Mouse (Mus musculus) lung, embryonic 15.5 days (tissue): ENCODE measurements around the gene Mtch1. TPM values are rescaled to one million over a fixed set of nuclear protein-coding genes. Genes with fewer than 3 reads are reported as not detected.
"Not testable (repeated sequence)": the region's sequence is repeated elsewhere in the genome, so short reads cannot be mapped to it uniquely, and the experiment has no call there.

ENCODE experiments used
- ATAC-seq: fragments of 200-750 bp; cut with Nextera tagmentation; 2 replicates; pipeline ENCODE4 v1.8.0; 2017; ENCODE audit warnings: moderate number of reproducible peaks, borderline replicate concordance; ENCODE audit not compliant: low FRiP score, low TSS enrichment; ENCODE audit errors: extremely low read depth
- H3K27ac ChIP-seq: fragments of 300-500 bp; sonication (generic); 2 replicates; pipeline ENCODE4 v1.5.1; 2015; ENCODE audit warnings: moderate library complexity, mild to moderate bottlenecking, inconsistent platforms
- H3K27me3 ChIP-seq: fragments of 300-500 bp; sonication (generic); 2 replicates; pipeline ENCODE4 v1.6.1; 2015; ENCODE audit warnings: inconsistent platforms
- H3K36me3 ChIP-seq: fragments of 300-500 bp; sonication (generic); 2 replicates; pipeline ENCODE4 v1.6.1; 2015; ENCODE audit warnings: inconsistent platforms
- H3K4me1 ChIP-seq: fragments of 300-500 bp; sonication (generic); 2 replicates; pipeline ENCODE4 v1.6.1; 2015; ENCODE audit warnings: inconsistent platforms
- H3K4me2 ChIP-seq: fragments of 300-500 bp; sonication (generic); 2 replicates; pipeline ENCODE4 v1.6.1; 2015; ENCODE audit warnings: inconsistent platforms, mild to moderate bottlenecking, moderate library complexity
- H3K4me3 ChIP-seq: fragments of 300-500 bp; sonication (generic); 2 replicates; pipeline ENCODE4 v1.5.1; 2015; ENCODE audit warnings: mild to moderate bottlenecking, inconsistent platforms
- H3K9ac ChIP-seq: fragments of 300-500 bp; sonication (generic); 2 replicates; pipeline ENCODE4 v1.6.1; 2015; ENCODE audit warnings: inconsistent platforms
- H3K9me3 ChIP-seq: fragments of 300-500 bp; sonication (generic); 2 replicates; pipeline ENCODE4 v1.6.1; 2016; ENCODE audit warnings: inconsistent platforms
- WGBS: fragments of 180-500 bp; shearing (Covaris S2); methylation state at CpG from one replicate; pipeline ENCODE4 v1.1.7; 2015; 5-methylcytosine and 5-hydroxymethylcytosine counted together
- polyA plus RNA-seq: library from polyadenylated mRNA; unstranded; fragments of >200 nt; fragmentation: Nextera tagmentation; extraction: Ambion mirVana; gene quantifications from 2 replicates; pipeline ENCODE4 v1.2.1, GENCODE M21; 2015

Mtch1 gene
- polyA plus RNA-seq, 1 experiment from 2014 or later: 343 TPM

GRCm38 (mm10) chr17:29358928-29359327 lies 11.2 kb upstream of the Mtch1 start:
- Histone ChIP-seq H3K27ac (no peak overlapping the region), H3K9me3 (no peaks in the 10 kb centered on the region), H3K4me1 (peaks cover 35% of the 10 kb centered on the region), H3K27me3 (no peaks in the 10 kb centered on the region), H3K36me3 (no peaks in the 10 kb centered on the region), H3K4me2 (no peak overlapping the region), H3K4me3 (no peak overlapping the region), H3K9ac (no peak overlapping the region)
- ATAC-seq: no peak
- 49% methylated on average over 3 of the region's 3 CpGs for WGBS

GRCm38 (mm10) chr17:29356882-29357281 lies 9.1 kb upstream of the Mtch1 start:
- Histone ChIP-seq H3K4me1 (peaks cover 35% of the 10 kb centered on the region), H3K9ac (peak overlapping the region; percentile 37; the same call in 1 of the 2 replicates), H3K27me3 (no peaks in the 10 kb centered on the region), H3K27ac (peak overlapping the region; percentile 96), H3K36me3 (no peaks in the 10 kb centered on the region), H3K4me3 (peak overlapping the region; percentile 31), H3K4me2 (peak overlapping the region; percentile 62), H3K9me3 (no peaks in the 10 kb centered on the region)
- 9% methylated on average over 9 of the region's 9 CpGs for WGBS
- peak; percentile 2; the same call in 1 of the 2 replicates for ATAC-seq

GRCm38 (mm10) chr17:29356479-29356856 lies 8.7 kb upstream of the Mtch1 start:
- ATAC-seq: peak; percentile 87
- no peaks in the 10 kb centered on the region for H3K9me3 ChIP-seq
- H3K27me3 ChIP-seq: no peaks in the 10 kb centered on the region
- H3K36me3 ChIP-seq: no peaks in the 10 kb centered on the region
- WGBS: under 1% methylated on average over 11 of the region's 11 CpGs
- peak overlapping the region; percentile 96 for H3K27ac ChIP-seq
- peak overlapping the region; percentile 37 for H3K9ac ChIP-seq
- H3K4me2 ChIP-seq: peak overlapping the region; percentile 62
- peak overlapping the region; percentile 31 for H3K4me3 ChIP-seq
- H3K4me1 ChIP-seq: peaks cover 35% of the 10 kb centered on the region

- Histone ChIP-seq H3K27ac (peak overlapping the region; percentile 96), H3K4me2 (peak overlapping the region; percentile 62), H3K9ac (peak overlapping the region; percentile 37), H3K27me3 (no peaks in the 10 kb centered on the region), H3K4me1 (peaks cover 33% of the 10 kb centered on the region), H3K36me3 (no peaks in the 10 kb centered on the region), H3K4me3 (peak overlapping the region; percentile 12; the same call in 1 of the 2 replicates), H3K9me3 (no peaks in the 10 kb centered on the region)
- ATAC-seq: peak; percentile 71
- WGBS: 7% methylated on average over 17 of the region's 17 CpGs
These were observed 8.2 kb upstream of the Mtch1 start for GRCm38 (mm10) chr17:29355841-29356478.

- peak; percentile 36 for ATAC-seq
- H3K4me3 ChIP-seq: no peak overlapping the region
- H3K9ac ChIP-seq: peak overlapping the region; percentile 37; the same call in 1 of the 2 replicates
- H3K4me2 ChIP-seq: no peak overlapping the region; the same call in 1 of the 2 replicates
- peaks cover 28% of the 10 kb centered on the region for H3K4me1 ChIP-seq
- 40% methylated on average over 5 of the region's 5 CpGs for WGBS
- no peaks in the 10 kb centered on the region for H3K27me3 ChIP-seq
- H3K9me3 ChIP-seq: no peaks in the 10 kb centered on the region
- peak overlapping the region; percentile 96 for H3K27ac ChIP-seq
- no peaks in the 10 kb centered on the region for H3K36me3 ChIP-seq
These were observed 7.7 kb upstream of the Mtch1 start for GRCm38 (mm10) chr17:29355461-29355840.

- not testable (repeated sequence) for H3K9me3 ChIP-seq, H3K36me3 ChIP-seq, ATAC-seq, H3K27ac ChIP-seq, H3K27me3 ChIP-seq, H3K4me3 ChIP-seq, H3K9ac ChIP-seq, H3K4me2 ChIP-seq
- WGBS: 76% methylated on average over 5 of the region's 5 CpGs
- H3K4me1 ChIP-seq: peaks cover 26% of the 10 kb centered on the region
These were observed 3.3 kb upstream of the Mtch1 start for GRCm38 (mm10) chr17:29351056-29351455.

- no peaks in the 10 kb centered on the region for H3K9me3 ChIP-seq
- H3K27ac ChIP-seq: peak overlapping the region; percentile 97
- no peak for ATAC-seq
- WGBS: 45% methylated on average over 2 of the region's 2 CpGs
- peaks cover 3% of the 10 kb centered on the region for H3K36me3 ChIP-seq
- H3K4me2 ChIP-seq: no peak overlapping the region
- peaks cover 24% of the 10 kb centered on the region for H3K4me1 ChIP-seq
- no peaks in the 10 kb centered on the region for H3K27me3 ChIP-seq
- no peak overlapping the region for H3K4me3 ChIP-seq
- no peak overlapping the region; the same call in 1 of the 2 replicates for H3K9ac ChIP-seq
These were observed 1.3 kb upstream of the Mtch1 start for GRCm38 (mm10) chr17:29348996-29349395.

GRCm38 (mm10) chr17:29347126-29347644 lies 549 bp downstream of the Mtch1 start:
- ATAC-seq: peak; percentile 7
- H3K4me3 ChIP-seq: peak overlapping the region; percentile 95
- H3K4me2 ChIP-seq: peak overlapping the region; percentile 76
- peaks cover 40% of the 10 kb centered on the region for H3K4me1 ChIP-seq
- peak overlapping the region; percentile 90 for H3K9ac ChIP-seq
- H3K27me3 ChIP-seq: no peaks in the 10 kb centered on the region
- no peaks in the 10 kb centered on the region for H3K9me3 ChIP-seq
- 0% methylated on average over 33 of the region's 45 CpGs for WGBS
- peak overlapping the region; percentile 97 for H3K27ac ChIP-seq
- H3K36me3 ChIP-seq: peaks cover 19% of the 10 kb centered on the region

GRCm38 (mm10) chr17:29346496-29347125 lies 1.1 kb downstream of the Mtch1 start:
- H3K27ac ChIP-seq: peak overlapping the region; percentile 97
- WGBS: 3% methylated on average over 11 of the region's 11 CpGs
- peak overlapping the region; percentile 95 for H3K4me3 ChIP-seq
- peaks cover 19% of the 10 kb centered on the region for H3K36me3 ChIP-seq
- no peaks in the 10 kb centered on the region for H3K27me3 ChIP-seq
- no peaks in the 10 kb centered on the region for H3K9me3 ChIP-seq
- peak overlapping the region; percentile 76 for H3K4me2 ChIP-seq
- ATAC-seq: no peak
- peaks cover 46% of the 10 kb centered on the region for H3K4me1 ChIP-seq
- H3K9ac ChIP-seq: peak overlapping the region; percentile 90

- H3K27me3 ChIP-seq: no peaks in the 10 kb centered on the region
- WGBS: 81% methylated on average over 12 of the region's 12 CpGs
- H3K4me3 ChIP-seq: no peak overlapping the region
- no peak overlapping the region for H3K27ac ChIP-seq
- peak overlapping the region; percentile 76; the same call in 1 of the 2 replicates for H3K4me2 ChIP-seq
- H3K36me3 ChIP-seq: peaks cover 25% of the 10 kb centered on the region
- peaks cover 59% of the 10 kb centered on the region for H3K4me1 ChIP-seq
- no peaks in the 10 kb centered on the region for H3K9me3 ChIP-seq
- no peak for ATAC-seq
- H3K9ac ChIP-seq: no peak overlapping the region
These were observed 2.5 kb downstream of the Mtch1 start for GRCm38 (mm10) chr17:29345272-29345671.

- no peaks in the 10 kb centered on the region for H3K27me3 ChIP-seq
- H3K4me2 ChIP-seq: no peak overlapping the region
- 82% methylated on average over 5 of the region's 5 CpGs for WGBS
- H3K9ac ChIP-seq: no peak overlapping the region
- H3K36me3 ChIP-seq: peaks cover 45% of the 10 kb centered on the region
- ATAC-seq: no peak
- H3K4me1 ChIP-seq: peaks cover 72% of the 10 kb centered on the region
- H3K9me3 ChIP-seq: no peaks in the 10 kb centered on the region
- no peak overlapping the region for H3K4me3 ChIP-seq
- peak overlapping the region; percentile 90; the same call in 1 of the 2 replicates for H3K27ac ChIP-seq
These were observed 4.5 kb downstream of the Mtch1 start for GRCm38 (mm10) chr17:29343241-29343640.
